Mouse (Mus musculus) kidney, embryonic 16.5 days (tissue): ENCODE measurements at regions not wholly inside any gene's neighbourhood (a gene's known extent, or its start where the extent isn't known, plus 50 kb on each side); places are given as distances from the start of the nearest gene placed in this dataset.
A peak's percentile ranks its signal among the peaks of the same experiment; 100 is the strongest.

Experiments used
- ATAC-seq: fragments of 200-750 bp; cut with Nextera tagmentation; 2 replicates; pipeline ENCODE4 v1.8.0; 2017; ENCODE audit warnings: moderate TSS enrichment; ENCODE audit not compliant: low FRiP score, low TSS enrichment
- H3K27ac ChIP-seq: fragments of 300-500 bp; sonication (generic); 2 replicates; pipeline ENCODE4 v1.5.1; 2014; ENCODE audit warnings: low read length
- H3K27me3 ChIP-seq: fragments of 300-500 bp; sonication (generic); 2 replicates; pipeline ENCODE4 v1.6.1; 2014; ENCODE audit warnings: low read length, control low read depth, mixed read lengths; ENCODE audit not compliant: insufficient read depth
- H3K36me3 ChIP-seq: fragments of 300-500 bp; sonication (generic); 2 replicates; pipeline ENCODE4 v1.6.1; 2014; ENCODE audit warnings: low read length, control low read depth, mixed read lengths; ENCODE audit not compliant: insufficient read depth
- H3K4me1 ChIP-seq: fragments of 300-500 bp; sonication (generic); 2 replicates; pipeline ENCODE4 v1.6.1; 2014; ENCODE audit warnings: low read length, control low read depth, mixed read lengths; ENCODE audit not compliant: insufficient read depth
- H3K4me2 ChIP-seq: fragments of 300-500 bp; sonication (generic); replicated peaks from 2 replicates; pipeline ENCODE4 v1.6.1; 2014; ENCODE audit warnings: low read depth, low read length
- H3K4me3 ChIP-seq: fragments of 300-500 bp; sonication (generic); 2 replicates; pipeline ENCODE4 v1.5.1; 2014; ENCODE audit warnings: mild to moderate bottlenecking, low read length
- H3K9ac ChIP-seq: fragments of 300-500 bp; sonication (generic); replicated peaks from 2 replicates; pipeline ENCODE4 v1.6.1; 2014; ENCODE audit warnings: low read length
- H3K9me3 ChIP-seq: fragments of 300-500 bp; sonication (generic); 2 replicates; pipeline ENCODE4 v1.6.1; 2016; ENCODE audit warnings: low read length, control low read depth
- WGBS: fragments of 180-500 bp; shearing (Covaris S2); extraction: QIAGEN DNeasy Blood & Tissue Kit; methylation state at CpG from one replicate; pipeline ENCODE4 v1.1.7; 2014; 5-methylcytosine and 5-hydroxymethylcytosine counted together

GRCm38 (mm10) chr1:91716836-91717235 lies 84.4 kb upstream of the Twist2 start:
- WGBS = 90% methylated on average over 2 of the region's 2 CpGs
- ATAC-seq = no peak
- H3K27ac ChIP-seq = no peak overlapping the region

DNA sequence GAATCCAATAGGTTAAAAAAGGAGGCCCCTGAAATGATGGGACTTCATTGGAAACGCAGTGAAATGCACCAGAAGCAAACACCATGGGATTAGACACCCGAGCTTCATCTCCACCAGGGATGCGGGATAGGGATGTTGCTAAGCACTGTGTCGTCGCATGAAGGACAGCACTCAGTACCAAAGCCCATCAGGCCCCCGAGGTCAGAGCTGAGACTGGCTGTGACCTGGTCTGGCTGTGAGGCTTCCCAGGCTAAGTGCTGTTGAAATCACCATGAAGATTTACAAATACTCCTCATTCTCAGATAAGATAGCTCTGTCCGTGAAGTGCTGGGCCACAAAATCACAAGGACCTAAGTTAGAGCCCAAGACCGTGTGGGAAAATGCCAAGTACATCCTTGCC lies 83.3 kb upstream of the Twist2 start:
- H3K36me3 ChIP-seq = no peaks in the 10 kb centered on the region
- 66% methylated on average over 8 of the region's 8 CpGs for WGBS
- no peak overlapping the region for H3K4me3 ChIP-seq
- H3K9me3 ChIP-seq = no peaks in the 10 kb centered on the region
- peaks cover 12% of the 10 kb centered on the region for H3K27me3 ChIP-seq
- H3K9ac ChIP-seq = no peak overlapping the region
- no peaks in the 10 kb centered on the region for H3K4me1 ChIP-seq
- H3K4me2 ChIP-seq = no peak overlapping the region
- ATAC-seq = no peak
- no peak overlapping the region for H3K27ac ChIP-seq

More at GRCm38 (mm10) chr1:91716836-91717235, 84.4 kb upstream of the Twist2 start:
- Histone ChIP-seq H3K27me3 (peaks cover 11% of the 10 kb centered on the region), H3K4me2 (no peak overlapping the region), H3K9me3 (no peaks in the 10 kb centered on the region), H3K4me3 (no peak overlapping the region), H3K36me3 (no peaks in the 10 kb centered on the region), H3K4me1 (no peaks in the 10 kb centered on the region), H3K9ac (no peak overlapping the region)

GRCm38 (mm10) chr1:91729246-91729645 lies 72.0 kb upstream of the Twist2 start:
- Histone ChIP-seq H3K9me3 (no peaks in the 10 kb centered on the region), H3K27me3 (peaks cover 64% of the 10 kb centered on the region), H3K36me3 (no peaks in the 10 kb centered on the region), H3K4me2 (no peak overlapping the region), H3K4me1 (no peaks in the 10 kb centered on the region), H3K4me3 (no peak overlapping the region), H3K27ac (no peak overlapping the region), H3K9ac (no peak overlapping the region)
- ATAC-seq = peak; percentile 92
- 9% methylated on average over 11 of the region's 11 CpGs for WGBS

DNA sequence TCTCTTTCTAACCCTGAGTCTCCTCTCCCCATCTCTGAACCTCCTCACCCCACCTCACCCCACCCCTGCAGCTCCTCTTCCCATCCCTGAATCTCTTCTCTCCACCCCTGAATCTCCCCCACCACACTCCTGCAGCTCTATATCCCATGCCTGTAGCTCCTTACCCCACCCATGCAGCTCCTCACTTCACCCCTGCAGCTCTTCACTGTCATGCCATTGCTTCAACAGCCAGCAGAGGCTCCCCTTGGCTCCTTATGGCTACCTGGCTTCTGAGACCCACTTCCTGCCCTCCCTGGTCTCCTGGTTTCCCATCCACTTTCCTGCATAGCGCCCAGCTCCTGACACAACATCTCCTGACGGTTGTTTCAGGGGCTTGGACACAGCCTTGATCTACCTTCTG lies 71.0 kb upstream of the Twist2 start:
- H3K27me3 ChIP-seq = peaks cover 63% of the 10 kb centered on the region
- H3K36me3 ChIP-seq = no peaks in the 10 kb centered on the region
- ATAC-seq = no peak

GRCm38 (mm10) chr1:91731703-91732102 lies 69.6 kb upstream of the Twist2 start:
- no peaks in the 10 kb centered on the region for H3K9me3 ChIP-seq
- no peak overlapping the region for H3K4me2 ChIP-seq
- no peaks in the 10 kb centered on the region for H3K36me3 ChIP-seq
- no peak overlapping the region for H3K4me3 ChIP-seq
- H3K4me1 ChIP-seq = no peaks in the 10 kb centered on the region
- H3K27me3 ChIP-seq = peaks cover 70% of the 10 kb centered on the region
- no peak overlapping the region for H3K27ac ChIP-seq
- WGBS = 17% methylated on average over 13 of the region's 13 CpGs
- no peak for ATAC-seq
- no peak overlapping the region for H3K9ac ChIP-seq

More for the DNA sequence above, 71.0 kb upstream of the Twist2 start:
- Histone ChIP-seq H3K4me3 (no peak overlapping the region), H3K9ac (no peak overlapping the region), H3K4me1 (no peaks in the 10 kb centered on the region), H3K9me3 (no peaks in the 10 kb centered on the region), H3K27ac (no peak overlapping the region), H3K4me2 (no peak overlapping the region)
- 77% methylated on average over 2 of the region's 2 CpGs for WGBS

GRCm38 (mm10) chr1:91732461-91732861 lies 68.8 kb upstream of the Twist2 start:
- ATAC-seq = no peak
- 65% methylated on average over 12 of the region's 12 CpGs for WGBS
- H3K36me3 ChIP-seq = no peaks in the 10 kb centered on the region
- H3K9ac ChIP-seq = no peak overlapping the region
- no peak overlapping the region for H3K4me3 ChIP-seq
- no peaks in the 10 kb centered on the region for H3K4me1 ChIP-seq
- H3K4me2 ChIP-seq = no peak overlapping the region
- H3K27me3 ChIP-seq = peaks cover 66% of the 10 kb centered on the region
- H3K27ac ChIP-seq = no peak overlapping the region
- no peaks in the 10 kb centered on the region for H3K9me3 ChIP-seq

- Histone ChIP-seq H3K4me2 (no peak overlapping the region), H3K9me3 (no peaks in the 10 kb centered on the region), H3K27ac (no peak overlapping the region), H3K4me3 (no peak overlapping the region), H3K36me3 (no peaks in the 10 kb centered on the region), H3K27me3 (peaks cover 64% of the 10 kb centered on the region), H3K9ac (no peak overlapping the region), H3K4me1 (no peaks in the 10 kb centered on the region)
- WGBS = 89% methylated on average over 2 of the region's 2 CpGs
- ATAC-seq = no peak
Observed at GRCm38 (mm10) chr1:91734731-91735130, 66.5 kb upstream of the Twist2 start.

- ATAC-seq = no peak
- peaks cover 63% of the 10 kb centered on the region for H3K27me3 ChIP-seq
Observed at GRCm38 (mm10) chr1:91735436-91735835, 65.8 kb upstream of the Twist2 start.

DNA sequence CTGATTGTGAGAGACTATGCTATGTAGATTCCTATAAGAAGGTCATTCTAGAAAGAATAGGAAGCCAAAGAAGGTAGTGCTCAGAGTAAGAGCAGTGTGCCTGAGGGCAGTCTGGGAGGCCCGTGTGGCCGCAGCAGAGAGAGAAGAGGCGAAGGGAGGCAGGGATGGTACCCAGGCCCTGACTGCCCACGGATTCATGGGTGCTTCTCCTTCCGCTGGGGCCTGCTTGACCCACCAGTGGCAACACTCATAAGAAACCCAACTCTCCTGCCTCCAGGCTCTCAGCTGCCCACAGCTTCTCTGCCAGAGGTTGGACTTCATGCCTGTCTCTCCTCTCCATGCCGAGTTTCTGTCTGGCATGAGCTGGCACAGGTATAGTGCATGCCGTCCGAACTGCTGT lies 60.6 kb upstream of the Twist2 start:
- H3K27me3 ChIP-seq = peaks cover 37% of the 10 kb centered on the region
- H3K27ac ChIP-seq = no peak overlapping the region
- no peaks in the 10 kb centered on the region for H3K9me3 ChIP-seq
- no peak overlapping the region for H3K9ac ChIP-seq
- H3K36me3 ChIP-seq = no peaks in the 10 kb centered on the region
- no peak overlapping the region for H3K4me2 ChIP-seq
- H3K4me3 ChIP-seq = no peak overlapping the region
- 92% methylated on average over 7 of the region's 8 CpGs for WGBS
- no peaks in the 10 kb centered on the region for H3K4me1 ChIP-seq
- no peak for ATAC-seq

More at GRCm38 (mm10) chr1:91735436-91735835, 65.8 kb upstream of the Twist2 start:
- Histone ChIP-seq H3K36me3 (no peaks in the 10 kb centered on the region), H3K9me3 (no peaks in the 10 kb centered on the region), H3K9ac (no peak overlapping the region), H3K27ac (no peak overlapping the region), H3K4me3 (no peak overlapping the region), H3K4me2 (no peak overlapping the region), H3K4me1 (no peaks in the 10 kb centered on the region)
- WGBS = 80% methylated on average over 4 of the region's 5 CpGs

- WGBS = 89% methylated on average over 7 of the region's 7 CpGs
- no peaks in the 10 kb centered on the region for H3K4me1 ChIP-seq
- H3K9ac ChIP-seq = no peak overlapping the region
- no peak overlapping the region for H3K4me3 ChIP-seq
- no peaks in the 10 kb centered on the region for H3K36me3 ChIP-seq
- no peaks in the 10 kb centered on the region for H3K9me3 ChIP-seq
- no peak overlapping the region for H3K4me2 ChIP-seq
- H3K27me3 ChIP-seq = peaks cover 43% of the 10 kb centered on the region
- ATAC-seq = no peak
- H3K27ac ChIP-seq = no peak overlapping the region
Observed at GRCm38 (mm10) chr1:91742031-91742430, 59.2 kb upstream of the Twist2 start.
